Mouse (Mus musculus) CD8-positive naive resting alpha-beta T cell, adult 57 days (primary cell): ENCODE results near the gene Dpep2nb. TPM values are rescaled to one million over a fixed set of nuclear protein-coding genes. Genes with fewer than 3 reads are reported as not detected.

ENCODE experiments used
- total RNA-seq: library from RNA; stranded (reverse); gene quantifications from one replicate; pipeline ENCODE4 v1.2.4, GENCODE M21; 2023

The Dpep2nb gene
- total RNA-seq, result not detected

DNA sequence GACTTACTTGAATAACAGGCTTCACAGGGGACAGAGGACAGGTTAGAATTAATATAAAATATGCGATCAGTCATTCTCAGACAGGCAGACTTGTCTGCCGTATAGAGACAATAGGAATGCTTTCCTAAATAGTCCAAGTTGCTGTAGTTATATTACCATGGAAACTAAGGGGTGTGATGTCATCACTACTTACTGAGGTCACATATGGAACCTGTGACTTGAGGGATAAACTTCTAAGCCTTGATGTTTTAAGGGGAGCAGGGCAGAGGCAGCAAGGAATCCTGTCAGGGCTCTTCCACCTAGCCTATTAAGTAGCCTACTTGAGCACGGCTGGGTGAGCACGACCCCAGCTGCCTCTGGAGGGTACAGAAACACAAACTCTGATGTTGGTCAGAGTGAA, at the start of gene Dpep2nb:
Gene Dpep2nb, minus strand, starts transcription at position 101 of the 400 bp plus-strand sequence.

GRCm38 (mm10) chr8:106011643-106011986, 5.8 kb upstream of the Dpep2nb start, which contains the start of gene Ddx28:
TSS of gene Ddx28 (minus strand) at chr8:106011882.

DNA sequence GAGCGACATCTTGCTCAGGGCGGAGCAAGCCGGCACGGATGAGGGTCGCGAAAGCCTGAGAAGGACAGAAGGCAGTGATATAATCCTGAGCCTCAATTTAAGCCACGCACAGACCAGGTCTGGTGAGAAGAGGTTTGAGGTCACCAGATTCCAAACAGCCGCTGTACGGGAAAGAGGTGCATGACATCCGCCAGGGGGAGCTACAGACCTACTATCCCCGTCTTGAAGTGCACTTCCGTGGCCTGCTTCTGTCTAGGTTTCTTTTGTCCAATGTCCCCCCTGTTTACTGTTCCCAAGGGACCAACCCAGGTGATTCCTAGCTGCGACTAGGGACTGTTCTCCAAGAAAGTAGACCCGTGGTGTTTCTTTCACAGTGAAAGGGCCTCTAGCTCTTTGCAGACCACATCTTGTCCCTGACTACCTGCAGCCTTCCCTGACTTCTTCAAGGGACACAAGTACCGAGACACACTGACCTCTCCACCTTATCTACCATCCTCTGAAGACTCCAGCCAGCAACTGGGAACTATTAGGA, 14.9 kb downstream of the Dpep2nb start, which contains the start of gene Dus2:
Gene Dus2, plus strand, starts transcription at position 482 of the 532 bp plus-strand sequence.

GRCm38 (mm10) chr8:105979325-105979724, 26.4 kb downstream of the Dpep2nb start, which contains the start of gene Dpep3:
TSS of gene Dpep3 (minus strand) at chr8:105979429.

DNA sequence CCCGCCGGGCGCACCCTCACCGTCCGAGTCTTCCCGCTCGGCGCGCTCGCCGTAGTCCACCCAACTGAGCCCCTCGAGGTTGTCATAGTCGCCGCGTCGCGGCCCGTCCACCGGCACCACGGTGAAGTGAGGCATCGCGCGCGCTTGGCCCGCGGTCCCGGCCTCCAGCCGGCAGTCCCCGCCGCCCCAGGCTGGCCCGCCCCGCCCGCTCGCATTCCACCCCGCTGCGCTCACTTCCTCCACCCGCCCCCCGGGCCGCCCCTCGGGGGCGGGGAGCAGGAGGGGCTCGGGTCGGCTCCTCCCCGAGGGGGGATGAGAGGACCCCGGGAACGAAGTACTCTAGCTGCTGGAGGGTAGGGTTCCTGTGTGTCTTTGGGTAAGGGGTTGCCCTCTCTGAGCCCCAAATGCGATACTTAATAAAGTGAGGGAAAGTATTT, 39.9 kb downstream of the Dpep2nb start, which contains the start of gene Slc12a4:
Gene Slc12a4, minus strand, starts transcription at position 193 of the 437 bp plus-strand sequence.

Other genes starting within 250 kb of the Dpep2nb start
- 6.0 TPM for gene Gfod2, start 247.3 kb downstream of the Dpep2nb start, total RNA-seq
- gene Ranbp10, start 178.6 kb downstream of the Dpep2nb start, total RNA-seq, result 44.5 TPM
- gene Tsnaxip1, start 178.2 kb downstream of the Dpep2nb start, total RNA-seq, result 0.24 TPM
- 18.6 TPM for gene Cenpt, start 152.7 kb downstream of the Dpep2nb start, total RNA-seq
- 18.5 TPM for gene Thap11, start 150.8 kb downstream of the Dpep2nb start, total RNA-seq
- gene Nutf2, start 145.4 kb downstream of the Dpep2nb start, total RNA-seq, result 18.0 TPM
- gene Edc4, start 125.1 kb downstream of the Dpep2nb start, total RNA-seq, result 87.4 TPM
- not detected for gene Nrn1l, start 112.4 kb downstream of the Dpep2nb start, total RNA-seq
- gene Pskh1, start 105.5 kb downstream of the Dpep2nb start, total RNA-seq, result 23.3 TPM
- gene Ctrl, start 72.1 kb downstream of the Dpep2nb start, total RNA-seq, result 6.9 TPM
- gene Psmb10, start 67.5 kb downstream of the Dpep2nb start, total RNA-seq, result 138 TPM
- gene Lcat, start 62.6 kb downstream of the Dpep2nb start, total RNA-seq, result not detected
- 17.1 TPM for gene Slc12a4, start 39.9 kb downstream of the Dpep2nb start, total RNA-seq
- gene Dpep3, start 26.5 kb downstream of the Dpep2nb start, total RNA-seq, result not detected
- 17.1 TPM for gene Dus2, start 14.6 kb downstream of the Dpep2nb start, total RNA-seq
- 6.6 TPM for gene Ddx28, start 5.9 kb upstream of the Dpep2nb start, total RNA-seq
- 184 TPM for gene Nfatc3, start 52.9 kb upstream of the Dpep2nb start, total RNA-seq
- gene Esrp2, start 131.0 kb upstream of the Dpep2nb start, total RNA-seq, result 0.67 TPM
- gene Pla2g15, start 144.4 kb upstream of the Dpep2nb start, total RNA-seq, result 3.2 TPM
- 37.9 TPM for gene Slc7a6, start 162.9 kb upstream of the Dpep2nb start, total RNA-seq
- 58.4 TPM for gene Slc7a6os, start 205.0 kb upstream of the Dpep2nb start, total RNA-seq
- gene Prmt7, start 205.0 kb upstream of the Dpep2nb start, total RNA-seq, result 34.3 TPM